Mouse (Mus musculus) midbrain, embryonic 13.5 days (tissue): ENCODE data around the gene Pcid2. TPM values are rescaled to one million over a fixed set of nuclear protein-coding genes. Genes with fewer than 3 reads are reported as not detected.

Experiments used
- ATAC-seq: fragments of 200-750 bp; cut with Nextera tagmentation; 2 replicates; pipeline ENCODE4 v1.8.0; 2017; ENCODE audit warnings: mild to moderate bottlenecking, moderate TSS enrichment, moderate library complexity
- H3K27ac ChIP-seq: fragments of 300-500 bp; sonication (generic); 2 replicates; pipeline ENCODE4 v1.5.1; 2015; ENCODE audit warnings: inconsistent platforms, mild to moderate bottlenecking, moderate library complexity
- H3K27me3 ChIP-seq: fragments of 300-500 bp; sonication (generic); 2 replicates; pipeline ENCODE4 v1.6.1; 2015; ENCODE audit warnings: mild to moderate bottlenecking, inconsistent platforms
- H3K36me3 ChIP-seq: fragments of 300-500 bp; sonication (generic); 2 replicates; pipeline ENCODE4 v1.6.1; 2015; ENCODE audit warnings: mild to moderate bottlenecking, inconsistent platforms
- H3K4me1 ChIP-seq: fragments of 300-500 bp; sonication (generic); replicated peaks from 2 replicates; pipeline ENCODE4 v1.6.1; 2015; ENCODE audit warnings: inconsistent platforms
- H3K4me2 ChIP-seq: fragments of 300-500 bp; sonication (generic); replicated peaks from 2 replicates; pipeline ENCODE4 v1.6.1; 2015; ENCODE audit warnings: moderate library complexity, mild to moderate bottlenecking, inconsistent platforms
- H3K4me3 ChIP-seq: fragments of 300-500 bp; sonication (generic); replicated peaks from 2 replicates; pipeline ENCODE4 v1.5.1; 2015; ENCODE audit warnings: mild to moderate bottlenecking, inconsistent platforms
- H3K9ac ChIP-seq: fragments of 300-500 bp; sonication (generic); replicated peaks from 2 replicates; pipeline ENCODE4 v1.6.1; 2015; ENCODE audit warnings: mild to moderate bottlenecking, inconsistent platforms
- H3K9me3 ChIP-seq: fragments of 300-500 bp; sonication (generic); 2 replicates; pipeline ENCODE4 v1.6.1; 2016; ENCODE audit warnings: mild to moderate bottlenecking, inconsistent platforms
- WGBS: fragments of 180-500 bp; shearing (Covaris S2); methylation state at CpG from one replicate; pipeline ENCODE4 v1.1.7; 2015; 5-methylcytosine and 5-hydroxymethylcytosine counted together
- polyA plus RNA-seq: library from polyadenylated mRNA; unstranded; fragments of >200 nt; fragmentation: Nextera tagmentation; extraction: Ambion mirVana; gene quantifications from 2 replicates; pipeline ENCODE4 v1.2.1, GENCODE M21; 2015

Pcid2 gene
- polyA plus RNA-seq, 1 experiment from 2014 or later = 49.2 TPM

DNA sequence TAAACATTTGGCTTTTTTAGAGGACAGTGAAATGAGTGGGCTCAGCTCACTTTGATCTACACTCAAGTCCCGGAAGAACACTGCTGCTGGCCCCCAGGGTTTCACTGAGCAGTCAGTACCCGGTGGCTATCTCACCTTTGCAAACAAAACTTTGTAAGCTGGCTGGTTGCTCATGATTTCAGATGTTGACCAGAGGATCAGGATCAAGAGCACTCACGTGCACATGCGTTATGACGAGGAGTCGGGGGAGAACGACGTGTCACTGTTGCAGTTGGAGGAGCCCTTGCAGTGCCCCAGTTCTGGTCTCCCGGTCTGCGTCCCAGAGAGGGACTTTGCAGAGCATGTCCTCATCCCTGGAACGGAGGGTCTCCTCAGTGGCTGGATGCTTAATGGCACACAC, 32.0 kb downstream of the Pcid2 start:
- no peaks in the 10 kb centered on the region for H3K4me1 ChIP-seq
- H3K4me2 ChIP-seq = no peak overlapping the region
- no peak overlapping the region for H3K4me3 ChIP-seq
- no peak overlapping the region for H3K27ac ChIP-seq
- no peak overlapping the region for H3K9ac ChIP-seq
- no peaks in the 10 kb centered on the region for H3K27me3 ChIP-seq
- peaks cover 60% of the 10 kb centered on the region for H3K36me3 ChIP-seq
- no peaks in the 10 kb centered on the region for H3K9me3 ChIP-seq
- 93% methylated on average over 11 of the region's 11 CpGs for WGBS
- no peak for ATAC-seq

DNA sequence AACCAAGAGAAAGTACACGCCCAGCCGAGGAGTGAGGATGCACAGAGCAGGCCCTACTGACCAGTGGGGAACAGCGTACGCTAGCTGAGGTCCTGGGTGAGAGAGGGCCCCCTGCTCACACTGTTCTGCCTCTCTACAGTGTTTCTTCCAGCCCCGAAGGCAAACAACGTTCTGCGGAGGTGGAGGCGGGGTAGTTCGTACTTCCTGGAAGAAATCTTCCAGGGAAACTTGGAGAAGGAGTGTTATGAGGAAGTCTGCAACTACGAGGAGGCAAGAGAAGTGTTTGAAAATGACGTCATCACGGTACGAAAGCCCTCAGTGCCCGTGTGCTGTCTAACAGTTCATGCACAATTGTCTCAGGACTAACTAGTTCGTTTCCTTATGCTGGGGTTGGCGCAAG, 42.1 kb downstream of the Pcid2 start:
- H3K27ac ChIP-seq = no peak overlapping the region
- WGBS = 82% methylated on average over 16 of the region's 16 CpGs
- H3K27me3 ChIP-seq = no peaks in the 10 kb centered on the region
- H3K9ac ChIP-seq = no peak overlapping the region
- ATAC-seq = no peak
- no peaks in the 10 kb centered on the region for H3K4me1 ChIP-seq
- H3K9me3 ChIP-seq = no peaks in the 10 kb centered on the region
- H3K4me2 ChIP-seq = no peak overlapping the region
- H3K36me3 ChIP-seq = no peaks in the 10 kb centered on the region
- no peak overlapping the region for H3K4me3 ChIP-seq

DNA sequence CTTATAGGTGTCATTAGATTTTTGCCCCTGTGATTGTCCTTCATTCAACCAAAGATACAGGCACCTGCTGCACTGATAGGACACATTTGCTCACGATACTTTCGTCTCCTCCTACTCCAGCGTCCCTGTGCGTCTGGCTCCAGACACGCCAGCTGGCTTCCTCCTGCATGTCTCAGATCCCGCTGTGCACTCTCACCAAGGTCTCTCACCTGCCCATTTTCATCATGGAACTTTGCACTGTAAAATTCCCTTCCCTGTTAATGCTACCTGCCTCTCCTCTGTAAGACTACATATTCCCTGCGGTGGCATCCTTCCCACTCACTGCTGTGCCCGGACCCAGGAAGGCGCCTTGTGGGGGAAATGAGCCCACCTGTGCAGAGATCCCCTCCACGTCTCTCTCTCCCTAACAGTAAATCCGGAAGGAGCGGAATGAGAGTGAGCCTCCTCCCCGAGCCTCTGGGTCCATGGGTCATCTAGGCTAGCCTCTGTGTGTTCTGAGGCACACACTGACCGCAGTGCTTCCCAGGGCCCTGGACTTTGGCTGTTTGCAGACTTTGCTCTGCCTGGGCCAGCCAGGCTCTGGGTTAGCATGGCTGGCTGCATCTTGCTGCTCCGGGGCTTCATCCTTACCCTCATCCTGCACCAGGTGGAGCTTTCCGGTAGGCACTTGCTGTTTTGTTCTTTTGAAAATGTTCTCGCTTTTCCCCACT, 44.7 kb downstream of the Pcid2 start, which contains the start of gene Proz:
Gene Proz (plus strand): TSS at position 474 of the 710 bp plus-strand sequence.
- WGBS = 84% methylated on average over 17 of the region's 17 CpGs
- Histone ChIP-seq H3K4me2 (no peak within 1 kb of the TSS), H3K4me3 (no peak within 1 kb of the TSS), H3K27ac (no peak within 1 kb of the TSS), H3K36me3 (no peaks in the 10 kb centered on the region), H3K9ac (no peak within 1 kb of the TSS), H3K4me1 (no peaks in the 10 kb centered on the region), H3K27me3 (no peaks in the 10 kb centered on the region), H3K9me3 (no peaks in the 10 kb centered on the region)
- ATAC-seq = no peak

DNA sequence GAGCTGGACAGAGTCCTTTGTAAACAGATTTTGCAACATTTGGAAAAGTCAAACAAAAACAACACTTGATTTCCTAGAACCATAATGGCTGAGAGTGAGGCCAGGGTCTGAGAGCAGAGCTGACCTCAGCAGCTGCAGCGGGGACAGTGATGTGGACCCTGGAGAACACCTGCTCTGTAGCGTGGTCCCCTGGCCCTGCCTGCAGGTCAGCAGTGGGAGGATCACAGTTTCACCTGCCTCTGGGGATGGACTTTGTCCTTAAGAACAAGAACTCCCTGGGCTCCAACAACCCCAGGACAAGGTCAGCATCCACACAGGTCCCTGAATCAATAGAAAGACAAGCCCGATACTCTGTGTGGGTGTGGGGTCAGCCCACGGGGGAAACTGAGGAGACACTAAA, 47.9 kb downstream of the Pcid2 start:
- Histone ChIP-seq H3K36me3 (no peaks in the 10 kb centered on the region), H3K4me1 (no peaks in the 10 kb centered on the region), H3K4me2 (no peak overlapping the region), H3K27me3 (no peaks in the 10 kb centered on the region), H3K27ac (no peak overlapping the region), H3K4me3 (no peak overlapping the region), H3K9ac (no peak overlapping the region), H3K9me3 (no peaks in the 10 kb centered on the region)
- ATAC-seq = no peak
- 88% methylated on average over 4 of the region's 4 CpGs for WGBS

DNA sequence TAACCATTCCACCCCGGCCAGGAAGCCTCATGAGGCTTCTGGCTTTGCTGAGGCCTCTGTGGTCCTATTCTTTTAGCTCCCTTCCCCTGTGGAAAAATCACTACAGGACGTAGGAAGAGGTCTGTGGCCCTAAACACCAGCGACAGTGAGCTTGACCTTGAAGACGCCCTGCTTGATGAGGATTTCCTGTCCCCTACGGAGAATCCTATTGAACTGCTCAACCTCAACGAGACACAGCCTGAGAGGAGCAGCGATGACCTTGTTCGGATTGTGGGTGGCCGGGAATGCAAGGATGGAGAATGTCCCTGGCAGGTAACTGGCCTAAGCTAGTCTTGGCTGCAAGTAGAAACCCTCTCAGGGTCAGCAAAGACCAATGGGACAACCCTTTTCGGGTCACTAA, 54.7 kb downstream of the Pcid2 start:
- Histone ChIP-seq H3K9me3 (no peaks in the 10 kb centered on the region), H3K4me3 (no peak overlapping the region), H3K36me3 (no peaks in the 10 kb centered on the region), H3K27me3 (no peaks in the 10 kb centered on the region), H3K4me1 (no peaks in the 10 kb centered on the region), H3K4me2 (no peak overlapping the region), H3K9ac (no peak overlapping the region), H3K27ac (no peak overlapping the region)
- 76% methylated on average over 10 of the region's 10 CpGs for WGBS
- ATAC-seq = no peak

DNA sequence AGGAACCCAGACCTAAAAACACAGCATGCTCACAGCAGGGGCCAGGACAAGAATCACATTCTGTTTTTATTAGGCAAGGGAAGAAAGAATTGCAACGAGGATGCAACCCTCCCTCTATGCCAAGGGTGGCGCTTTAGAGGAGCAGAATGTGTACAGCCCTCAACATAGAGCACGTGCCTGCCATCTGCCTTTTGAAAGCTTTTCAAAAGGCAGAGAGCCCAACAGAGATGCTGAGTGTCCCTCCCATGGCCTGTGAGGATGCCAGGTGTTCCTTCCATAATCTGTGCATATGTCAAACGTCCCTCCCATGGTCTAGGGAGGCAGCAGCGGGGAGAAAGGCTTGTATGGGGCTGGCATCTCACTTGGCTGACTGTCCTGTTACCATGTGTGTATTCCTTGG, 57.6 kb downstream of the Pcid2 start:
- no peak overlapping the region for H3K4me2 ChIP-seq
- no peak overlapping the region for H3K9ac ChIP-seq
- H3K27ac ChIP-seq = no peak overlapping the region
- no peak overlapping the region for H3K4me3 ChIP-seq
- 56% methylated on average over 5 of the region's 5 CpGs for WGBS
- H3K27me3 ChIP-seq = no peaks in the 10 kb centered on the region
- ATAC-seq = no peak
- H3K36me3 ChIP-seq = no peaks in the 10 kb centered on the region
- no peaks in the 10 kb centered on the region for H3K9me3 ChIP-seq
- H3K4me1 ChIP-seq = no peaks in the 10 kb centered on the region

DNA sequence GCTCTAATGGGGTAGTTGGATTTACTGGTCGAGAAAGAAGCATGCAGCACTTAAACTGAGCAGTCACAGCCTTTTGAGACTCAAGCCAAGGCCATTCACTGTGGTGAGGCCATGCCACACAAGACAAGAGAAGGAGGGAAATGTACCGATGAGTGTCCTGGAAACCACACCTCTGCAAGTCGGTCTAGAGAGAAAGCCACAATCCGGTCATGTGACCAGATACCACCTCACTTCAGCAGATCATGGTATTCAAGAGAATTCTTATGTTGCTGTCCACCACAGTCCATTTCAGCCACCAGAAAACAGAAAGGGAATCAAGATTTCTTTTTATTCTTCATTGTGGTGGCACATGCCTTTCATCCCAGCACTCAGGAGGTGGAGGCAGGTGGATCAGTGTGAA, 63.8 kb downstream of the Pcid2 start:
- no peak for ATAC-seq
- H3K4me3 ChIP-seq = no peak overlapping the region
- H3K4me1 ChIP-seq = no peaks in the 10 kb centered on the region
- 82% methylated on average over 4 of the region's 4 CpGs for WGBS
- H3K9me3 ChIP-seq = no peaks in the 10 kb centered on the region
- no peak overlapping the region for H3K27ac ChIP-seq
- H3K4me2 ChIP-seq = no peak overlapping the region
- no peak overlapping the region for H3K9ac ChIP-seq
- no peaks in the 10 kb centered on the region for H3K27me3 ChIP-seq
- no peaks in the 10 kb centered on the region for H3K36me3 ChIP-seq

DNA sequence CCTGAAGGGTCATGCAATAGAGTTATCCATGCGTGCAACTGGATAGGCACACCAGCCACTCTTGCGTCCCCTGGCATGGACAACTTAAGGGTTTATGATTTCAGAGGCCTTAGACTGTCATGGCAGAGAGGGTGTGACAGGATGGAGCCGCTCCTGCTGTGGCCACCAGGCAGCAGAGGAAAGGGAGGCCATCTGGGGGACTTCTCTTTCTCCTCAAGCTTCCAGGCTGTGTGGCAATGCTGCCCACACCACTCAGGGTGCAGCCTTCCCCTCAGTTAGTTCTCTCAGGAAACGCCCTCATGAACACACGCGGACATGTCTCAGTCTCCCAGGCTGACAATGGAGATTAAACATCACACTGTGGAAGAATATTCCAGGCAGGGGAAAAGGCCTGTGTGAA, 66.2 kb downstream of the Pcid2 start:
- H3K36me3 ChIP-seq = no peaks in the 10 kb centered on the region
- no peaks in the 10 kb centered on the region for H3K4me1 ChIP-seq
- no peak overlapping the region for H3K4me3 ChIP-seq
- WGBS = 77% methylated on average over 6 of the region's 6 CpGs
- no peak for ATAC-seq
- H3K4me2 ChIP-seq = no peak overlapping the region
- no peaks in the 10 kb centered on the region for H3K9me3 ChIP-seq
- no peaks in the 10 kb centered on the region for H3K27me3 ChIP-seq
- no peak overlapping the region for H3K27ac ChIP-seq
- no peak overlapping the region for H3K9ac ChIP-seq

DNA sequence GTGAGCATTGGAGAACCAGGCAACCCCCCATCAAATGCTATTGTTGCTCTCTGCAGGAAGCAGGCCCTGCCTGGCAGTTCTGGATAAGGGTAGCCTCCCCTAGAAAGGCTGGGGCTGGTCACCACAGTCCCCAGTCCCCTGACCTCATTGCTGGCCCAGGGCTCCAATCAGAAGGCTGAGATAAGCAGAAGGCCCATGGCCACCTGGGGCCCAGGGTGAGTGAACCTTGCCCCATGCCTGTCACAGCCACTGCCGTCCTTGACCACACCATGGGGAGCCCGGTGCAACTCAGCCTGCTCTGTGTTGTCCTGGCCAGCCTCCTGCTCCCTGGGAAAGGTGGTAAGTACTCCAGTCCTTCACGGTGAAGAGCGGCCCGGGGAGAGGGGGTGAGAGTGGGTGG, 67.7 kb downstream of the Pcid2 start:
- WGBS = 38% methylated on average over 5 of the region's 5 CpGs
- H3K4me2 ChIP-seq = no peak overlapping the region
- H3K27me3 ChIP-seq = no peaks in the 10 kb centered on the region
- H3K9me3 ChIP-seq = no peaks in the 10 kb centered on the region
- no peak overlapping the region for H3K9ac ChIP-seq
- H3K36me3 ChIP-seq = no peaks in the 10 kb centered on the region
- ATAC-seq = no peak
- no peaks in the 10 kb centered on the region for H3K4me1 ChIP-seq
- no peak overlapping the region for H3K27ac ChIP-seq
- no peak overlapping the region for H3K4me3 ChIP-seq

DNA sequence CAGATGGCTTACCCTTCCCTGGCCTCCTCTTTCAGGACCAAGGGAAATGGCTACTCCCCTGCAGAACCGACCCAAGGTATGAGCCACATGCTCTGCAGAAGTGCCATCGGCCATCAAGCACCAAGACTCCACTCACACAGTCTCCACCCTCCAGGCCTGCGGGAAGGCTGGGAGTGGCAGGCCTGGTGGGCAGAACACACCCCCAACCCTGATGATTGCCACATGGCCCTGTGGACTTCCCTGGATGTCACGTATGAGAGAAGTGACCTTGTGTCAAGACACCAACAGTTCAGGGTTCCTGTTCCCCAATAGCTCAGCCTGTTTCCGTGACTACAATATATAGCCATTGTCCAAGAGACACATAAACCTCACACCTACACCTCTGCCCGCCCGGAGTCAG, 68.2 kb downstream of the Pcid2 start, which contains the start of gene F10:
Gene F10 (plus strand): TSS at position 294 of the 400 bp plus-strand sequence.
- Histone ChIP-seq H3K27me3 (no peaks in the 10 kb centered on the region), H3K4me1 (no peaks in the 10 kb centered on the region), H3K4me3 (no peak within 1 kb of the TSS), H3K4me2 (no peak within 1 kb of the TSS), H3K9ac (no peak within 1 kb of the TSS), H3K9me3 (no peaks in the 10 kb centered on the region), H3K36me3 (no peaks in the 10 kb centered on the region), H3K27ac (no peak within 1 kb of the TSS)
- no peak for ATAC-seq
- WGBS = 81% methylated on average over 7 of the region's 7 CpGs

DNA sequence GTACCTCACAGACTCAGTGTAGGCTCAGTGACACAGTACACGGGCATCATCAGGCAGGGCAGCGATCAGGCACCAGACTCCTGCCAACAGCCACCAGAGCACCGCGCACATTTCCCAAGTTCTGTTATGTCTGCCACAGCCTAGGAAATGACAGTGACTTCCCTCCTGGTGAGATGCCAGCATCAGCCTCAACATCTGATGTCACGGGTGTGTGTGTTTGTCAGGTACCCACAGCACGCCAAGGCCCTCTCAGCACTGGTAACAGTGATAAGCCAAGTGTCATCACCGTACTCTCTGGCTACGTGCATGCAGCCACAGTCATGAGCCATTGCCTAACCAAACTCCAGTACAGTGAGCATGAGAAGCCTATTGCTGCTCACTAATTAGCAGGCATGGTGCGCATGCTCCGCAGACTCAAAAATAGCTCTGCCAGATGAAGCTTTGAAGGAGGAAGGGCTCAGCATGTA, 68.9 kb downstream of the Pcid2 start:
- Histone ChIP-seq H3K36me3 (no peaks in the 10 kb centered on the region), H3K4me1 (no peaks in the 10 kb centered on the region), H3K4me3 (no peak overlapping the region), H3K27ac (no peak overlapping the region), H3K27me3 (no peaks in the 10 kb centered on the region), H3K4me2 (no peak overlapping the region), H3K9me3 (no peaks in the 10 kb centered on the region), H3K9ac (no peak overlapping the region)
- 92% methylated on average over 10 of the region's 10 CpGs for WGBS
- ATAC-seq = no peak

DNA sequence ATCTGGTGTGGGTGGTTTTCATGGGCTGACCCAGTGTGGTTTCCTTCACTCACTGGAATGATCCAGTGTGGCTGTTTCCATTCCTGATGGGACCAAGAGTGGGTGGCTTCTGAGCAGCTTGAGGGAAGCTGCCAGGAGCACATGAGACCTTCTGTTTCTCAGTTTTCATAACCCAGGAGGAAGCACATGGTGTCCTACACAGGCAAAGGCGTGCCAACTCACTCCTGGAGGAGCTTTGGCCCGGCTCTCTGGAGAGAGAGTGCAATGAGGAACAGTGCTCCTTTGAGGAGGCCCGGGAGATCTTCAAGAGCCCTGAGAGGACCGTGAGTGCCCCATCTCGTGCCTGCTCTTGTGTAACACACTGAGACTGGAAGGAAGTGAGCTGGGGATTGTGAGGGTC, 76.8 kb downstream of the Pcid2 start:
- Histone ChIP-seq H3K27ac (no peak overlapping the region), H3K4me2 (no peak overlapping the region), H3K9ac (no peak overlapping the region), H3K36me3 (0 out of 2 replicates have a peak, but pooled peaks cover 4% of the 10 kb centered on the region), H3K4me3 (no peak overlapping the region), H3K27me3 (no peaks in the 10 kb centered on the region), H3K4me1 (no peaks in the 10 kb centered on the region), H3K9me3 (no peaks in the 10 kb centered on the region)
- WGBS = 81% methylated on average over 5 of the region's 5 CpGs
- no peak for ATAC-seq

DNA sequence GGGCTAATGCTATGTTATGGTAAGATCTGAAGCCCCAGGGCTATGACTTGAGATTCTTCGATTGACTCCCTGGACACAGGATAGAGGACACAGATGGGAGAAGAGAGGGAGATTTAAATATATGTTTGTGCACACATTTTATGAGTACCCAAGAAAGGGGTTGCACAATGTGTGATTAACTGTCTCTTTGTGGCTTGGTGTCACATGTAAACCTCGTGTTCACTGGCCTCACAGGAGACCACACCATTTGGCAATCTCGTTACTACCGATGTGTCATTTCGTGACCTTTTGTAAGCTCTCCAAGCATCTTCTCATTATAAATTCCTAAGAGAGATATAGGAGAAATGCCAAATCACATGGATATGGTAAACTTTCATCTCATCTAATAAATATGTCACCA, 77.6 kb downstream of the Pcid2 start:
- Histone ChIP-seq H3K27ac (no peak overlapping the region), H3K27me3 (no peaks in the 10 kb centered on the region), H3K9ac (no peak overlapping the region), H3K4me1 (no peaks in the 10 kb centered on the region), H3K4me3 (no peak overlapping the region), H3K9me3 (no peaks in the 10 kb centered on the region), H3K4me2 (no peak overlapping the region), H3K36me3 (0 out of 2 replicates have a peak, but pooled peaks cover 4% of the 10 kb centered on the region)
- ATAC-seq = no peak
- 90% methylated on average over 5 of the region's 5 CpGs for WGBS
